Mouse (Mus musculus): ENCODE data around the gene Commd3. TPM values are rescaled to one million over a fixed set of nuclear protein-coding genes. Genes with fewer than 3 reads are reported as not detected.

Commd3 gene
- polyA plus RNA-seq, 1 experiment from 2014 or later, result 134 TPM

GRCm38 (mm10) chr2:18680501-18680900 is 8.3 kb downstream of the Commd3 start:
- H3K36me3 ChIP-seq (ENCODE audit: control insufficient read depth, insufficient read depth, low read length), result no peaks in the 10 kb centered on the region
- H3K27me3 ChIP-seq (ENCODE audit: control insufficient read depth, insufficient read depth, low read length), result peaks cover 34% of the 10 kb centered on the region
- peak overlapping the region; percentile 19 for H3K4me3 ChIP-seq (ENCODE audit: low read depth, low read length)
- H3K9ac ChIP-seq (ENCODE audit: low read length), result no peak overlapping the region; the same call in 1 of the 2 replicates
- H3K9me3 ChIP-seq (ENCODE audit: control insufficient read depth, low read length), result no peaks in the 10 kb centered on the region
- 1% methylated on average over 4 of the region's 4 CpGs for WGBS
- peaks cover 15% of the 10 kb centered on the region; the same call in 1 of the 2 replicates for H3K4me1 ChIP-seq (replicated peaks; ENCODE audit: control insufficient read depth, insufficient read depth, low read length)
- H3K27ac ChIP-seq (ENCODE audit: low read depth, low read length), result no peak overlapping the region
- H3K4me2 ChIP-seq (ENCODE audit: low read depth, low read length, severe bottlenecking), result peak overlapping the region; percentile 44
- ATAC-seq (replicated peaks; ENCODE audit: low FRiP score), result no peak
- no peak for DNase-seq (ENCODE audit: low spot score)

GRCm38 (mm10) chr2:18680961-18681360 is 8.8 kb downstream of the Commd3 start:
- no peak overlapping the region for H3K27ac ChIP-seq (ENCODE audit: low read depth, low read length)
- H3K4me3 ChIP-seq (ENCODE audit: low read depth, low read length), result peak overlapping the region; percentile 19
- H3K9me3 ChIP-seq (ENCODE audit: control insufficient read depth, low read length), result no peaks in the 10 kb centered on the region
- H3K4me1 ChIP-seq (replicated peaks; ENCODE audit: control insufficient read depth, insufficient read depth, low read length), result peaks cover 15% of the 10 kb centered on the region; the same call in 1 of the 2 replicates
- H3K36me3 ChIP-seq (ENCODE audit: control insufficient read depth, insufficient read depth, low read length), result no peaks in the 10 kb centered on the region
- DNase-seq (ENCODE audit: low spot score) (peak; percentile 77), ATAC-seq (replicated peaks; ENCODE audit: low FRiP score) (no peak)
- peaks cover 32% of the 10 kb centered on the region for H3K27me3 ChIP-seq (ENCODE audit: control insufficient read depth, insufficient read depth, low read length)
- peak overlapping the region; percentile 12; the same call in 1 of the 2 replicates for H3K9ac ChIP-seq (ENCODE audit: low read length)
- WGBS, result 1% methylated on average over 28 of the region's 29 CpGs
- H3K4me2 ChIP-seq (ENCODE audit: low read depth, low read length, severe bottlenecking), result peak overlapping the region; percentile 44

DNA sequence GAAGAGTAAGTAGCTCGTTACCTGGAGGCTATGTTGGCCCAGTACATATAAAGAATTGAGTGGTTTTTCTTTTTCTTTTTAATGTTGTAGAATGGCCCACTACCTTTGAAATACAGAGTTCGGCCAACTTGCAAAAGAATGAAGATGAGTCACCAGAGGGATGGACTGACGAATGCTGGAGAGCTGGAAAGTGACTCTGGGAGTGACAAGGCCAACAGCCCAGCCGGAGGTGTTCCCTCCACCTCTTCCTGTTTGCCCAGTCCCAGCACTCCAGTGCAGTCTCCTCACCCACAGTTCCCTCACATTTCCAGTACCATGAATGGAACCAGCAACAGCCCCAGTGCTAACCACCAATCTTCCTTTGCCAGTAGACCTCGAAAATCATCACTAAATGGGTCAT is 11.9 kb downstream of the Commd3 start:
- H3K27me3 ChIP-seq (ENCODE audit: control insufficient read depth, insufficient read depth, low read length), result peaks cover 60% of the 10 kb centered on the region
- no peak for ATAC-seq (replicated peaks; ENCODE audit: low FRiP score)
- no peak overlapping the region for H3K4me2 ChIP-seq (ENCODE audit: low read depth, low read length, severe bottlenecking)
- no peak overlapping the region for H3K27ac ChIP-seq (ENCODE audit: low read depth, low read length)
- no peak for DNase-seq (ENCODE audit: low spot score)
- H3K9ac ChIP-seq (ENCODE audit: low read length), result no peak overlapping the region
- 39% methylated on average over 5 of the region's 5 CpGs for WGBS
- H3K9me3 ChIP-seq (ENCODE audit: control insufficient read depth, low read length), result no peaks in the 10 kb centered on the region
- no peaks in the 10 kb centered on the region for H3K36me3 ChIP-seq (ENCODE audit: control insufficient read depth, insufficient read depth, low read length)
- no peak overlapping the region for H3K4me3 ChIP-seq (ENCODE audit: low read depth, low read length)
- H3K4me1 ChIP-seq (replicated peaks; ENCODE audit: control insufficient read depth, insufficient read depth, low read length), result peaks cover 12% of the 10 kb centered on the region; the same call in 1 of the 2 replicates

- H3K27me3 ChIP-seq (ENCODE audit: control insufficient read depth, insufficient read depth, low read length), result peaks cover 67% of the 10 kb centered on the region
- H3K4me3 ChIP-seq (ENCODE audit: low read depth, low read length), result no peak overlapping the region
- DNase-seq (ENCODE audit: low spot score) (no peak), ATAC-seq (replicated peaks; ENCODE audit: low FRiP score) (no peak)
- H3K27ac ChIP-seq (ENCODE audit: low read depth, low read length), result no peak overlapping the region
- 10% methylated on average over 6 of the region's 6 CpGs for WGBS
- no peak overlapping the region for H3K9ac ChIP-seq (ENCODE audit: low read length)
- no peaks in the 10 kb centered on the region for H3K9me3 ChIP-seq (ENCODE audit: control insufficient read depth, low read length)
- peaks cover 14% of the 10 kb centered on the region for H3K4me1 ChIP-seq (replicated peaks; ENCODE audit: control insufficient read depth, insufficient read depth, low read length)
- H3K36me3 ChIP-seq (ENCODE audit: control insufficient read depth, insufficient read depth, low read length), result no peaks in the 10 kb centered on the region
- H3K4me2 ChIP-seq (ENCODE audit: low read depth, low read length, severe bottlenecking), result no peak overlapping the region
Observed at GRCm38 (mm10) chr2:18686386-18686785, 14.2 kb downstream of the Commd3 start.

DNA sequence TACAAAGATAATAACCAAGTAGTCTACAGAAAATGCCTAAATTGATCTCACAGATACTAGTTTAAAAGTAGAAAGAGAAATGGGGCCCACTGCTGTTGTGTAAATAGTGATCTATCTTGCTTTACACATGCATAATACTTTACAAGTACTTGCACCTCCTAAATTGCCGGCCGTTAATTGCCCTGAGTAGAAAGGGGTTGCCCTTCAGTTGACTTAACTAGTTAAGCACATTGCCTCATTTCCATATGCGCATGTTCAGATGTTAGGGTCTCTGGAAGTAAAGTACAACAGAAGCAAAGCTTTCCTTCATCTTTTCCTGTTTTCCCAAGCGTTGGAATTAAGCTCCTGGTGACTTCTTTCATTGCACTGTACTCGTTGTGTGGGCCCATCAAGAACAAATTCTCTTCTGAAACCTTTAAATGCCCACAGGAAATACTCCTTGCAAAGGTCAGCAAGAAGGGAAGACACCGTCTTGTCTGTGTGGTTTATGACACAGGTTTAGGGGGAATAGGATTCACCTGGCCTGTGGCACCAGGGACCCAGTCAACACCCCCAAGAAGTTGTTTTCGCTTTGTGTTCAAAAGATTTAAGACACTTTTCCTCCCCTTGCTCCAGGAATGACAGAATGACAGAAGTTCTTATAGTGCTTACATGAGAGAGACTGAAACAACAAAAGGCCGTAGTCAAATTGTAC is 14.8 kb downstream of the Commd3 start:
- 7% methylated on average over 8 of the region's 8 CpGs for WGBS
- ATAC-seq (replicated peaks; ENCODE audit: low FRiP score), result no peak

GRCm38 (mm10) chr2:18687671-18688170 is 15.5 kb downstream of the Commd3 start:
- H3K27me3 ChIP-seq (ENCODE audit: control insufficient read depth, insufficient read depth, low read length), result peaks cover 70% of the 10 kb centered on the region
- H3K27ac ChIP-seq (ENCODE audit: low read depth, low read length), result no peak overlapping the region
- WGBS, result 3% methylated on average over 9 of the region's 9 CpGs
- H3K4me1 ChIP-seq (replicated peaks; ENCODE audit: control insufficient read depth, insufficient read depth, low read length), result peaks cover 14% of the 10 kb centered on the region
- H3K4me2 ChIP-seq (ENCODE audit: low read depth, low read length, severe bottlenecking), result no peak overlapping the region
- no peaks in the 10 kb centered on the region for H3K36me3 ChIP-seq (ENCODE audit: control insufficient read depth, insufficient read depth, low read length)
- H3K9ac ChIP-seq (ENCODE audit: low read length), result no peak overlapping the region
- no peak overlapping the region for H3K4me3 ChIP-seq (ENCODE audit: low read depth, low read length)
- ATAC-seq (replicated peaks; ENCODE audit: low FRiP score) (no peak), DNase-seq (ENCODE audit: low spot score) (no peak)
- H3K9me3 ChIP-seq (ENCODE audit: control insufficient read depth, low read length), result no peaks in the 10 kb centered on the region

More for the DNA sequence above, 14.8 kb downstream of the Commd3 start:
- peaks cover 14% of the 10 kb centered on the region for H3K4me1 ChIP-seq (replicated peaks; ENCODE audit: control insufficient read depth, insufficient read depth, low read length)
- H3K9me3 ChIP-seq (ENCODE audit: control insufficient read depth, low read length), result no peaks in the 10 kb centered on the region
- H3K27ac ChIP-seq (ENCODE audit: low read depth, low read length), result no peak overlapping the region
- no peak for DNase-seq (ENCODE audit: low spot score)
- no peaks in the 10 kb centered on the region for H3K36me3 ChIP-seq (ENCODE audit: control insufficient read depth, insufficient read depth, low read length)
- H3K4me3 ChIP-seq (ENCODE audit: low read depth, low read length), result no peak overlapping the region
- H3K27me3 ChIP-seq (ENCODE audit: control insufficient read depth, insufficient read depth, low read length), result peaks cover 66% of the 10 kb centered on the region
- no peak overlapping the region for H3K4me2 ChIP-seq (ENCODE audit: low read depth, low read length, severe bottlenecking)
- no peak overlapping the region for H3K9ac ChIP-seq (ENCODE audit: low read length)

- Histone ChIP-seq H3K4me1 (replicated peaks; ENCODE audit: control insufficient read depth, insufficient read depth, low read length) (peaks cover 14% of the 10 kb centered on the region), H3K27me3 (ENCODE audit: control insufficient read depth, insufficient read depth, low read length) (peaks cover 72% of the 10 kb centered on the region), H3K4me2 (ENCODE audit: low read depth, low read length, severe bottlenecking) (no peak overlapping the region), H3K36me3 (ENCODE audit: control insufficient read depth, insufficient read depth, low read length) (no peaks in the 10 kb centered on the region), H3K27ac (ENCODE audit: low read depth, low read length) (no peak overlapping the region), H3K9me3 (ENCODE audit: control insufficient read depth, low read length) (no peaks in the 10 kb centered on the region), H3K4me3 (ENCODE audit: low read depth, low read length) (peak overlapping the region; percentile 39), H3K9ac (ENCODE audit: low read length) (no peak overlapping the region)
- ATAC-seq (replicated peaks; ENCODE audit: low FRiP score), result no peak
- no peak for DNase-seq (ENCODE audit: low spot score)
- 5% methylated on average over 6 of the region's 6 CpGs for WGBS
Observed at GRCm38 (mm10) chr2:18688286-18688685, 16.1 kb downstream of the Commd3 start.

- H3K4me2 ChIP-seq (ENCODE audit: low read depth, low read length, severe bottlenecking), result peak overlapping the region; percentile 86; the same call in 1 of the 2 replicates
- peaks cover 72% of the 10 kb centered on the region for H3K27me3 ChIP-seq (ENCODE audit: control insufficient read depth, insufficient read depth, low read length)
- H3K9ac ChIP-seq (ENCODE audit: low read length), result no peak overlapping the region
- H3K4me1 ChIP-seq (replicated peaks; ENCODE audit: control insufficient read depth, insufficient read depth, low read length), result peaks cover 14% of the 10 kb centered on the region
- peak overlapping the region; percentile 39 for H3K4me3 ChIP-seq (ENCODE audit: low read depth, low read length)
- no peaks in the 10 kb centered on the region for H3K36me3 ChIP-seq (ENCODE audit: control insufficient read depth, insufficient read depth, low read length)
- DNase-seq (ENCODE audit: low spot score) (peak; percentile 84), ATAC-seq (replicated peaks; ENCODE audit: low FRiP score) (peak; percentile 30)
- H3K9me3 ChIP-seq (ENCODE audit: control insufficient read depth, low read length), result no peaks in the 10 kb centered on the region
- H3K27ac ChIP-seq (ENCODE audit: low read depth, low read length), result no peak overlapping the region
- under 1% methylated on average over 45 of the region's 45 CpGs for WGBS
Observed at GRCm38 (mm10) chr2:18688708-18689063, 16.5 kb downstream of the Commd3 start.

Data from forebrain, embryonic 11.5 days (tissue).